Mouse (Mus musculus) olfactory bulb, adult 2 months (tissue): ENCODE measurements around the gene Pla2g16. TPM values are rescaled to one million over a fixed set of nuclear protein-coding genes. Genes with fewer than 3 reads are reported as not detected.

Source experiments
- H3K27ac ChIP-seq: fragments of 200-500 bp; 2 replicates; pipeline ENCODE4 v1.5.1; 2012; ENCODE audit warnings: low read depth, low read length; ENCODE audit not compliant: insufficient read depth
- H3K4me1 ChIP-seq: fragments of 200-500 bp; 2 replicates; pipeline ENCODE4 v1.6.1; 2012; ENCODE audit warnings: low read length; ENCODE audit not compliant: control insufficient read depth, insufficient read depth
- H3K4me3 ChIP-seq: fragments of 200-500 bp; 2 replicates; pipeline ENCODE4 v1.5.1; 2012; ENCODE audit warnings: mild to moderate bottlenecking, low read depth, low read length, moderate library complexity; ENCODE audit not compliant: insufficient read depth
- CTCF ChIP-seq: fragments of 200-500 bp; IDR thresholded peaks from 2 replicates; pipeline ENCODE4 v1.5.1; 2012; ENCODE audit warnings: low read depth, mild to moderate bottlenecking, low read length, moderate library complexity; ENCODE audit not compliant: insufficient read depth
- POLR2A ChIP-seq: fragments of 200-500 bp; IDR thresholded peaks from 2 replicates; pipeline ENCODE4 v1.6.1; 2012; ENCODE audit warnings: mild to moderate bottlenecking, low read depth, low read length, moderate library complexity; ENCODE audit not compliant: insufficient read depth
- WGBS: fragments of 180-500 bp; shearing (Covaris S2); methylation state at CpG from one replicate; pipeline ENCODE4 v1.1.7; 2018; 5-methylcytosine and 5-hydroxymethylcytosine counted together
- polyA plus RNA-seq: library from polyadenylated mRNA; stranded (reverse); fragments of >200 nt; gene quantifications from 2 replicates; pipeline ENCODE4 v1.2.4, GENCODE M21; 2012; ENCODE audit warnings: low replicate concordance; ENCODE audit not compliant: missing spikeins, insufficient read depth, insufficient read length

The Pla2g16 gene
- polyA plus RNA-seq, 1 experiment, result not detected

- TF ChIP-seq POLR2A (no peak), CTCF (no peak)
- Histone ChIP-seq H3K27ac (no peak overlapping the region), H3K4me3 (no peak overlapping the region), H3K4me1 (peaks cover 6% of the 10 kb centered on the region)
- WGBS, result 43% methylated on average over 5 of the region's 5 CpGs
Observed at GRCm38 (mm10) chr19:7533891-7534290, 23.4 kb upstream of the Pla2g16 start.

- Histone ChIP-seq H3K4me1 (no peaks in the 10 kb centered on the region), H3K4me3 (no peak overlapping the region), H3K27ac (no peak overlapping the region)
- TF ChIP-seq POLR2A, result no peak
- no peak for TF ChIP-seq CTCF
- 93% methylated on average over 3 of the region's 3 CpGs for WGBS
Observed at GRCm38 (mm10) chr19:7548924-7549323, 8.3 kb upstream of the Pla2g16 start.

- 78% methylated on average over 4 of the region's 4 CpGs for WGBS
- no peak for TF ChIP-seq POLR2A
- no peak for TF ChIP-seq CTCF
- no peaks in the 10 kb centered on the region for H3K4me1 ChIP-seq
- H3K27ac ChIP-seq, result no peak overlapping the region
- H3K4me3 ChIP-seq, result no peak overlapping the region
Observed at GRCm38 (mm10) chr19:7551550-7552300, 5.5 kb upstream of the Pla2g16 start.

GRCm38 (mm10) chr19:7552301-7552673 lies 5.0 kb upstream of the Pla2g16 start:
- H3K4me3 ChIP-seq, result no peak overlapping the region
- no peak overlapping the region for H3K27ac ChIP-seq
- peaks cover 2% of the 10 kb centered on the region for H3K4me1 ChIP-seq
- no peak for TF ChIP-seq CTCF
- no peak for TF ChIP-seq POLR2A
- 88% methylated on average over 2 of the region's 2 CpGs for WGBS

DNA sequence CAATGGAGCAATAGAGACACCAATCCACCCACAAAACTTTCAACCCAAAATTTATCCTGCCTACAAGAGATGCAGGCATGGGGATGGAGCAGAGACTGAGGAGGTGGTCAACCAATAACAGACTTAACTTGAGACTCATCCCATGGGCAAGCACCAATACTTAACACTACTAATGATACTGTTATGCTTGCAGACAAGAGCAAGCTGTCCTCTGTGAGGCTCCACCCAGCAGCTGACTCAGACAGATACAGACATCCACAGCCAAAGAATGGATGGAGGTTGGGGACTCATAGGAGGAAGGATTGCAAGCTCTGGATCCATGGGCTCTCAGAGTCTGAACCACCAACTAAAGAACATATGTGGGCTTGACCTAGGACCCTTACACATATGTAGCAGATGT lies 3.8 kb upstream of the Pla2g16 start:
- TF ChIP-seq CTCF (no peak), POLR2A (no peak)
- Histone ChIP-seq H3K4me1 (peaks cover 6% of the 10 kb centered on the region), H3K4me3 (no peak overlapping the region), H3K27ac (no peak overlapping the region)

- Histone ChIP-seq H3K4me3 (no peak overlapping the region), H3K4me1 (peaks cover 6% of the 10 kb centered on the region), H3K27ac (no peak overlapping the region)
- 84% methylated on average over 4 of the region's 4 CpGs for WGBS
- no peak for TF ChIP-seq POLR2A
- no peak for TF ChIP-seq CTCF
Observed at GRCm38 (mm10) chr19:7554881-7555280, 2.4 kb upstream of the Pla2g16 start.

DNA sequence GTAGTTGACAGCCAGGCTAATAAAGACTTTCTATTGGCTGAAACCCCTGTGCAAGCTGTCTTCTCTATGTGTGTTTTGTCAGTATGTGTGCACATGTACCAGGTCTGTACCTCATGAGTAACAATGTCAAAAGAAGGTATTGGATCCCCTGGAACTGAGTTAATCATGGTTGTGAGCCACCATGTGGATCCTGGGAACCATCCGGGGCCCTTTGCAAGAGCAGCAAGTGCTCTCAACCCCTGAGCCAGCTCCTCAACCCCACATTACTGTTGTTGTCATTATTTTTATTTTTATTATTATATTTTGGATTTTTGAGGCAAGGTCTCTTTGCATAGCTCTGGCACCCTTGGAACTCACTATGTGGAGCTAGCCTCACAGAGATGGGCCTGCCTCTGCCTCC lies 618 bp upstream of the Pla2g16 start:
- 91% methylated on average over 1 of the region's 1 CpGs for WGBS
- TF ChIP-seq POLR2A (no peak), CTCF (no peak)
- H3K4me1 ChIP-seq, result peaks cover 6% of the 10 kb centered on the region
- H3K4me3 ChIP-seq, result no peak overlapping the region
- no peak overlapping the region for H3K27ac ChIP-seq

GRCm38 (mm10) chr19:7557844-7558243 lies 585 bp downstream of the Pla2g16 start:
- TF ChIP-seq POLR2A (no peak), CTCF (no peak)
- Histone ChIP-seq H3K27ac (peak overlapping the region; percentile 23; the same call in 1 of the 2 replicates), H3K4me1 (peaks cover 6% of the 10 kb centered on the region), H3K4me3 (peak overlapping the region; percentile 35)
- 4% methylated on average over 4 of the region's 4 CpGs for WGBS

DNA sequence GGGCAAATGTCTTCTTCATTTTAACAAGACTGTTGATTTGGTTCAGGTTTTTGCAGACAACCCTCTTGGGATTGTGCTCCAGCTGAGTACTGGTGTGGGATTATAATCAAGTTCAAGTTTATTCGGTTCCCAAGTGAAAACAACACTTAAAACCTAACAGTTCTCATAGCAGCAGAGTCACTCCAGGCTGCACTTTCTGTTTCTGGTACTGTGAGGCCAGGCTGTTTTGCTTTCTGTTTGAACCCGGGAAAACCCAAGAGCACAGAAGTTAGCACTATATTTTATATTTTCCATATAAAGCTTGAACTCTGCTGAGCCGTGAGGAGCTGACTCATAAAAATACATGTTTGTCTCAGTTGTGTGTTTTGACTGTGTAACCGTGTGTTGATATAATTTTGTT lies 1.4 kb downstream of the Pla2g16 start:
- 50% methylated on average over 4 of the region's 4 CpGs for WGBS
- Histone ChIP-seq H3K4me3 (peak overlapping the region; percentile 35), H3K4me1 (peaks cover 6% of the 10 kb centered on the region), H3K27ac (no peak overlapping the region)
- TF ChIP-seq CTCF (no peak), POLR2A (no peak)
